Mouse (Mus musculus) retina, postnatal 1 day (tissue): Measurements from ENCODE around the gene Lrrc34.
A peak's percentile ranks its signal among the peaks of the same experiment; 100 is the strongest.

ENCODE experiments used
- DNase-seq: peaks from one replicate; pipeline ENCODE4 v3.0.0-alpha.2; 2012

Lrrc34 gene

GRCm38 (mm10) chr3:30599711-30600545 is 47.7 kb downstream of the Lrrc34 start, which contains the start of gene Actrt3:
Gene Actrt3, minus strand, starts transcription at chr3:30599939.
- DNase-seq = peak; percentile 75

- DNase-seq = no peak
Observed at GRCm38 (mm10) chr3:30597271-30597670, 50.4 kb downstream of the Lrrc34 start.

DNA sequence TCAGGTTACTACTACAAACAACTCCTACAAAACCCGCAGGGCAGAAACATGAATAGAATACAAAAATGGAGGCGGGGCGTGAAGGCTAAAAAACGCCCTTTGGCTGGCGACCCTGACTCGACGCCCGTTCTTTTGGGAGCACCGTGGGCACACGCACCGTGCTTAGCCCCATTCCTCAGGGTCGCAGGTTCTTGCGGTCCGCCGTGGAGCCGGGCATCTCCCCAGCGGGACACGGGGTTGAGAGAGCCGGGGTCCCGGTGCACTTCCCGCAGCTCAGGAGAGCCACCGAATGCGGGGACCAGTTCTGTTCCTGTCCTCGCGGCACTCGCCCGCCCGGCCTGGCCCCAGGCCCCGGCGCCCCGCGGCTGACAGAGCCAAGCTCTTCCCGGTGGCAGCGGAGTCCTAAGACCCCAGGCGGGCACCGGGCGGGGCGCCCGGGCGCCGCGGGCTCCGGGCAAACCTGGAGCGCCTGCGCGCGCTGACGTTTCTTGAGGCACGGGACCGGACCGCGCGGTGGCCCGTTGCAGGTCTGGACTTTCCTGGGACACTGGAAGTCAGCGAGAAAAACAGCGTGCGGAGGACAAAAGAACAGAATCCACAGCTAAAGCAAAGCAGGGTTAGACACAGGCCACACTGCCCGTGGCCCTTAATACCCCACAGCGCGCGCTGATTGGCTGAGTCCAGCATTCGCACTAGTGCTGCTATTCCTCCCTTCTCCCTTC is 52.4 kb downstream of the Lrrc34 start:
- DNase-seq = peak; percentile 74

GRCm38 (mm10) chr3:30593719-30594485 is 53.8 kb downstream of the Lrrc34 start:
- peak; percentile 28 for DNase-seq

DNA sequence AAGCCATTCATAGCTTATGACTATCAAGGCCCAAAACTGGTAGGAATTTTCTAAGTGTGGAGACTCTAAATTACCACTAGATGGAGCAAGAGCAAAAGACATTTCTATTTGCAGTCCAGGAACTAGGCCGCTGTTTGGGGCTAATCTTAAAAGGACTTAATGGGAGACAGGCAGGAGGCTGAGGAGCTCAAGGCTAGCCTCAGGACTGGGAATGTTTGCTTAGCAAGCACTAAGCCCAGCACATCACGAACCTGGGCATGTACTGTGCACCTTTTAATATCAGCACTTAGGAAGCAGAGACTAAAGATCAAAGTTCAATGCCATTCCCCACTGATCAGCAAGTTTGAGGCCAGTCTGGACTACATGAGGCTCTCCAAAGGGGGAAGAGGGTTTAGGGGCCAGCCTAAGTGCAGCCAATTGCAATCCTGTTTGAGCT is 55.2 kb downstream of the Lrrc34 start:
- peak; percentile 89 for DNase-seq

- no peak for DNase-seq
Observed at GRCm38 (mm10) chr3:30588865-30589264, 58.8 kb downstream of the Lrrc34 start.
